Mouse (Mus musculus) kidney, postnatal 4 days (tissue): ENCODE results near the gene Ccdc107.
"Not testable (repeated sequence)": the region's sequence is repeated elsewhere in the genome, so short reads cannot be mapped to it uniquely, and the experiment has no call there.

Experiments used
- DNase-seq, 2 experiments: peaks; one replicate each; pipeline ENCODE4 v3.0.0; 2021; ENCODE audit warnings: mixed read lengths in 2 of 2

Gene Ccdc107

DNA sequence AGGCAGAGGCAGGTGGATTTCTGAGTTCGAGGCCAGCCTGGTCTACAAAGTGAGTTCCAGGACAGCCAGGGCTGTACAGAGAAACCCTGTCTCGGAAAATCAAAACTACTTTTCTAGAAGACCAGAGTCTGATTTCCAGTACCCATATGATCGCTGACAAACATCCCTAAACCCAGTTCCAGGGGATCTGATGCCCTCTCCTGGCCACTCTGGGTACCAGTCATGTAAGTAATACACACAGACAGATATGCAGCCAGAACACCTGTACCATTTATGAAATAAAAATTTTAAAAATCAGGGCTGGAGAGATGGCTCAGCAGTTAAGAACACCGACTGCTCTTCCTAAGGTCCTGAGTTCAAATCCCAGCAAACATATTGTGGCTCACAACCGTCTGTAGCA, 7.0 kb upstream of the Ccdc107 start:
- DNase-seq, result not testable (repeated sequence)

DNA sequence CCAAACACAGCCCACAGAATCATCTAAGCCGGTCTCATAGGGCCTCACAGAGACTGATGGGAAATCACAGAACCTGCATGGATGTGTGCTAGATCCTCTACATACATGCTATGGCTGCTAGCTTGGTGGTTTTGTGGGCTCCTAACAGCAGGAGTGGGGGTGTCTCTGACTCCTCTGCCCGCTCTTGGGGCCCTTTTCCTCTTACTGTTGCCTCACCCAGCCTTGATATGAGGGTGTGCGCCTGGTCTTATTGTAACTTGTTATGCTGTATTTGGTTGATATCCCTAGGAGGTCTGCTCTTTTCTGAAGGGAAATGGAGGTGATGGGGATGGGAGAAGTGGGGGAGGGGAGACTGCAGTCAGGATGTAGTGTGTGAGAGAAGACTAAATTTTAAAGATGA, 3.1 kb upstream of the Ccdc107 start:
- no peak for DNase-seq

DNA sequence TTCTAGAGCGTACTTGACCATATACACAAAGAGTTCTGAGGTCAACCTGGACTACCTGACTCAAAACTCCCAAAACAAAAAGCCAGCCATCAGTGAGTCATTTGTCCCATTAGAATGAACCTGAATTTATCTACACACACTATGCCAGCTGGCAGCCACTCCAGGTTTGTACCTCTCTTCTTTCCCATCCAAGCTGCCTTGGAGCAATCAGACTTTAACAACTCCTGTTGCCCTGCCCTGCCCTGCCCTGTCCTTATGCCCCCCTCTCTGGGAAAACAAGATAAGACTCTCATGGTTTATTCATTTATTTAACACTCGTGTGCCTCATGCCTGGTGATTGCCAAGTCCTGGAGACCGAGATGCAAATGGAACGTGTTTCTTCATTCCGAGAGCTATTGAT, 1.9 kb upstream of the Ccdc107 start:
- no peak for DNase-seq

DNA sequence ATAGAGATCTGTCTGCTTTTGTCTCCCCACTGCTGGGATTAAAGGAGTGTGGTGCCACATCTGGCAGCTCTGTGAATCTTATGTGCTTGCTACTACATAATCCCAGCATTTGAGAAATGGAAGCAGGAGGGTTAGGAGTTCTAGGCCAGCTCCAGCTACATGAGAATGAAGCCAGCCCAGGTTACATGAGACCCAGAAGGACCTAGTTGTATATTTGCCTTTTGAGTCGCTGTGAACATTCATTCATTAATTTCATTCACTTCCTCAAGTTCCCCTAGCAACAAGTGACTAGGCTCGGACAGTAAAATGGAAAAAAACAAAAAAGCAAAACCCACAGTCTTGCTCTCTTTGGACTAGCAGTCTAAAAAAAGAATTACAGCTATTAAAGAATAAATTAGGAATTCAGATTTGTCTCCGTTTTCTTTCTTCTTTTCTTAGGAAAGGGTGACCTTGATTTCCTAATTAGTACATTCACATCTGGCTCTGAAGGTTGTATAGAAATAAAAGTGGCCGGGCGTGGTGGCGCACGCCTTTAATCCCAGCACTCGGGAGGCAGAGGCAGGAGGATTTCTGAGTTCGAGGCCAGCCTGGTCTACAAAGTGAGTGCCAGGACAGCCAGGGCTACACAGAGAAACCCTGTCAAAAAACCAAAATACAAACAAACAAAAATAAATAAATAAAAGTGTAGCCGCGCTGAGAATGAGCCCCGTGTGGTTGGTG, 439 bp upstream of the Ccdc107 start:
- peak in 1 of 2 experiments; percentile 14 for DNase-seq

DNA sequence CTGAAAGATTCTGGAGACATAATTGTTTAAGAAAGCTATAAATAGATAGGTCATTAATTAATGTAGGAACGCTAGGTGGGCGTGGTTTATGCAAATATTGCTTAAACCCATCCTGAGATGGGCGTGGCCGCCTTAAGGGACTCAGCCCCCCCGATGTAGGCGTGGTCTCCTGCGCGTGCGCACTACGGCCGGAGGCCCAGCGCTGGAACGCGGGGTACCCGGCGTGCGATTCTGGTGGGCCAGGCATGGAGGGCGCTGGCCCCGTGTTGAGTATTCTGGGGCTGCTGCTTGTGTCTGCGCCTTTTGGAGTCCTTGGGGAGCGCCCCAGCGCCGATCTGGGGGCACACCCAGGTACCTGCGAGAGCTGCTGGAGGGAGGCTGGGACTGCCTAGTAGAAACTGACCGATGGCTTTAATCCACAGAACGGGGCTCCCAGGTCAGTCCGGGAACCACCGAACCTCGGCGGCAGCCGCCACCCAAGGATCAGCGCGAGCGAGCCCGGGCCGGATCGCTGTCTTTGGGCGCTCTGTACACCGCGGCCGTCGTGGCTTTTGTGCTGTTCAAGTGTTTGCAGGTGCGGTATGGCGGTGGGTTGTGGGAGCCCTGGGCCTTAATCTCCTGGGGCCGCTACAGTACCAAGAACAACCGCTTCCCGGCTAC, 616 bp downstream of the Ccdc107 start:
- peak; percentile 97 to 98 for DNase-seq

DNA sequence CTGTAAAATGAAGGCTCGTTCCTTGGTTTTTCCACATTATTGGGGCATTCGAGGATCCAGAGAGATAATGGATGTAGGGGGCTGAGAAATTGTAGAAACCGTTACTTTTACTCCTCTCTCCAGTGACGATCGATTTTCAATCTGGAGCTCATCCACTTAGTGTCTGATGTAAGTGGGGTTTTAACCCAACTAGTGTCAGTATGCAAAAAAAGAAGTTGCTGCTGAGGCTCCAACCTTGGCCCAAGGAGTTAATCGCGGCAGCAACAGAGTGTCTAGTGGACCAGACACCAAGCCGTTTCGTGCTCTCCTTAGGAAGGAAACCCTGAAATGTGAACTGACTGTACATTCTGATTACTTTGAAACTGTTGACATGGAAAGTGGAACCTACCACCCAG, 1.1 kb downstream of the Ccdc107 start:
- DNase-seq, result peak in 1 of 2 experiments; percentile 35

DNA sequence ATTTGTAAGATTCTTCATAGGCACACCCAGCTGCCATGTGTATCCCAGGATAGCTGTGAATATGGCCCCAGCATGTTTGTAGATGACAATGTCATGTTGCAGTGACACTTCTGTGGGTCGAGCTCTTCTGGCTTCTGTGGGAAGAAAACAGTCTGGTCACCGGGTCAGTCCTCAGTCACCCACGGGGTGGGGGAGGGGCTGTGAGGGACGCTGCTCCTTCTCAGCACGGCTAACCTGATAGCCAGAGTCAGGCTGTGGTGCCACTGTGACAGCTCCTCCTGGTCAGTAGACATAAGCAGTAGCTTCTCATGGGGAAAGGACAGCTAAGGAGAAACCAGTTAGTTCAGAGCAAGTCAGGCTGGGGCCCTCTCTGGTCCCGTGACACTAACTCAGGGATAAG, 3.9 kb downstream of the Ccdc107 start:
- DNase-seq, result peak in 1 of 2 experiments; percentile 24

DNA sequence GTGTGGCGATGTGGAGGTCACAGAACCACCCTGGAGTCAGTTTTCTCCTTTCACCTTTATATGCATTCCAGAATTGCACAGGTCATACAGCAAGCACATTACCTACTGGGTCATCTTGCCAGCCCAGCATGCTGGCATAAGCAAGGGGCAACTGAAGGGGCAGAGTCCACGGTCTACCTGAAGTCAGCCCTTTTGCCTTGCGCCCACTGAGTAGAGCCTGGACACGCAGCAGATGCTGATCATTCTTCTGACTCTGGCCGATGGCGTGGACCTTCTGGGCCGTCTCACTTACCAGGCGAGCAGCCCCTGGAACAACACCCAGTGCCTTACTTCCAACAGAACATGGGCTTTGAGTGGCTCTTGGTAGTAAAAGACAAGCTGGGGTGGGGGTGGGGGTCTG, 4.7 kb downstream of the Ccdc107 start:
- DNase-seq, result peak in 1 of 2 experiments; percentile 46

DNA sequence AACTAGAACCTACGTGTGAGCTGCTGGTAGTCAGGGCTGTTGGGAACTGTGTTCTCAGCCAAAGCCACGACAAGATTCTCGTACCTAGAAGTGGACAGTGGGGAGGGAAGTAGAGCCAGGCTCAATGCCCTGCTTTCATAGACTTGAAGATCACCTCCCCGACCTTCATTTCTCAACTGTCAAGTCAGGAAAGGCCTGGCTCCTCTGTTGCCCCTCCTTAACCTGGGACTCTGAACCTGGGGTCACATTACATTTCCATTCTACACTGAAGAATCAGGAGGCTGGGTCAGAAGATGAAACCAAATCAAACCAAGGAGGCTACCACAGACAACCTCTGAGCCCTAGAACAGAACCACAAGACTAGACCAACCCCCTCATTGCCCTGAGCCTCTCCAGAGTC, 5.2 kb downstream of the Ccdc107 start:
- no peak for DNase-seq

DNA sequence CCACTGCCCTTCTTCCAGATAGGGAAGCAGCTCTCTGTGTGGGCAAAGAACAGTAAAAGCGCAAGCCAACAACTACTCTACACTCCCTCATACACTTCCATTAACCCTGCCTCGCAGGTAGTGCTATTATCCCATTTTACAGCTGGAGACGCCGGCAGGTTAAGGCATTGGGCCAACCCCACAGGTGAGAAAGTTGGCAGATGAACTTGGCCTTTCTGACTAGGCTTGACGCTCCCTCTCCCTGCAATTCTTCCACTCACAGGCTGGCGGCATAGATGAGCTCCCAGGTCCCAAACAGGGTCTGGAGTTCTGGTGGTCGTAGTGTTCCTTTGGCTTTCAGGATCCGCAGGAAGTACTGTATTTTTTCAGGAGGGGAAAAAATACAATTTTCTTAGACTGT, 6.3 kb downstream of the Ccdc107 start:
- DNase-seq, result peak; percentile 38 to 64

DNA sequence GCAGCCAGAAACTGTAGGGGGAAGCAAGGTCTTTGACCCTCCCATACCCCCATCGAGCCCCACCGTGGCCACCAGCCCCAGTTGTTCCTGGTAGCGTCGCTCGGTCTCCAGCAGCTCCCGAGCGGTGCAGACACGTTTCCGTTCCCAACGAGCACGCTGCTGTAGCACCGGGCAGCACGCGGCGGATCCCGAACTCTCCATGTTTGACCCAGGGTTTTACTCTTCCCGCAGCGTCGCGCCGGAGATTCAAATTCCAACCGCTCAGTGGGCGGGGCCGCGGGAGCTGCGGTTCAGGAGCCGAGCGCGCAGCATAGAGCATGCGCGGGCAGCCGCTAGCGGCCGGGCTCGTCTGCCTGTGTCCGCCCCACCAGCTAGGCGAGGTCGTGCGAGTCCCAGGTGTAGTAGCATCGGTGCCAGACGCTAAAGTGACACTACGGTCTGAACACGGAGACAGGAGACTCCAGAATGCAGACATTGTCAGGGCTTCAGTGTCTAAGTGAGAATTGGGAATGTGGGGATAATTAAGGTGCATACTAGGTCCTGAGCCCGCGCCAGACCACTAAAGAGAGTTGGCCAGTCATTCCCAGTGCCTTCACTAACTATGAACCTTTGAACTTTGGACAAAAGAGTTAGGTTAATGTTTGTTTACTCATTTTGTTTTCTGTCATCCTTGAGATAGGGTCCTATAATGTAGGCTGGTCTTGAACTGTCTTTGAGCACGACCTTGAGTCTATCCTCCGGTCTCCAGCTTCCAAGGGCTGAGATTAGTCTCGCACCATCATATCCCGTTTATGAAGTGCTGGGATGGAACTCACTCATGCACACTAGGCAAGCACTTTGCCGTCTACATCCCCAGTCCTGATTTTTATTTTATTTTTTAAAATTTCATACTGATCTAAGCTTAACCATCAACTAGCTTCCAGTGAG, 7.0 kb downstream of the Ccdc107 start, which contains the start of gene Arhgef39:
Gene Arhgef39, minus strand, starts transcription at position 289 of the 927 bp plus-strand sequence.
- peak; percentile 91 to 94 for DNase-seq

DNA sequence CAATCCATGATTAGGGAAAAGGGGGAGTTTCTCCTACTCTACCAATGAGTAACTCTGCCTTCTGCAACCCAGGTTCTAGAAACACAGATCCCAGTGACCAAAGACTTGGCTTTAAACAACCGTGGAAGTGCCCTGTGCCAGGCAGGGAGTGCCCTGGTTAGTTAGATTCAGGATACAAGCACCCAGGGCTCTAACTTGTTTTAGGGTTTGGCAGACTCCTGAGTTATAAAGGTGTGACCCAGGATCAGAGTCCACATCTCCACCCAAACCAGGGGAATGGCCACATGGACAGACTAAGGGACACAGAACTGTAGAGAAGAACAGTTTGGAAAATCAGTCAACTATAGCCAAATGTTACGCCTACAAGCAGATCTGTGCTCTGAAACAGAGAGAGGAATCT, 10.3 kb downstream of the Ccdc107 start:
- DNase-seq, result no peak

DNA sequence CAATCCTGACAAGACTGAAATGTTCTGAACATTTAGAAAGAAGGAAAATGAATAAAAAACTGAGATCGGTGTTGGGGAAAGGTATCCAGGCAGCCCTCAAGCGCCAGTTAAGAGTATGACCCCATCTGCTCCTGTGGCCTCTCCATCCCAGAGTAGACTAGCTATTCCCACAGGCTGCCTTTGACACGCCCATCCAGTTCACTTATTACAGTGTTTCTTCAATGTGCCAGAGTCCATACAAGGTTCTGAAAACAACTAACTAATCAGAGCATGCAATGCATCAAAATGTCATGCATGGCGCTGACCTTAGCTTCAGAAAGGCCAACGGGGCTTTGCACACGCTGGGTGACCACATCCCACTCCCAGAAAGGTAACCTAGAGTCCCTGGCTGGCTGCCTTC, 10.8 kb downstream of the Ccdc107 start:
- peak in 1 of 2 experiments; percentile 12 for DNase-seq

DNA sequence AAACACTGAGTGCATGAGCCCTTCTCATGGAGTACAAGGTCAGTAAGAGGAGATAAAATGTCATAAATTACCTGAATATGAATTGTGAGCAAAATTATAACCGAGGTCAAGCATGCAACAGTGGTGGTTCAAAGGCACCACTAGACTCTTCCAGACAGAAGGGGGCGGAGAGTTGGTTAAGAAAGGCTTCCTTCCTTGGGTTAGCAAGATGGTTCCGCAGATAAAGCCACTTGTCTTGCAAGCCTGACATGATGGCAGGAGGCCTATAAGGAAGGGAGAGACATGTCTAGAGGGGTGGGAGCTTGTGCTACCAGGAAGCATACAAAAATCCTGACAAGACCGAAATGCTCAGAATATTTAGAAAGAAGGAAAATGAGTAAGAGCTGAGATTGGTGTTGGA, 11.6 kb downstream of the Ccdc107 start:
- DNase-seq, result no peak

DNA sequence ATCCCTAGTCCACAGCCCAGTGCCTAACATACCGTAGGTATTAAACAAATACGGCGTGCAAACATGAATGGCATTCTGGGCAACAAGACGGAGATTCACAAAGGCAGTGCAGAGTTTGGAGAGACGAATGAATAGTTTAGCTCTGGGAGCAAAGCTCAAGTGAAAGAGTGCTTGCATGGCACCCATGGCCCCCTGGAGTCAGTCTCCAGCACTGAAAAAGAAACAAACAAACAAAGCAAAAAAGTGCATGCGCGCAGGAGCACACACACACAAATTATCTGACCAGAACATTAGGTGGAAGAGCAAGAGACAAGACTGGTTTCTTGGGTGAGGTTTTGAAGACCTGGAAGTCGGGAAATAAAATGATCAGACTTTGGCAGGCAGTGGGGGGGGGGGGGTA, 13.4 kb downstream of the Ccdc107 start:
- DNase-seq, result no peak

DNA sequence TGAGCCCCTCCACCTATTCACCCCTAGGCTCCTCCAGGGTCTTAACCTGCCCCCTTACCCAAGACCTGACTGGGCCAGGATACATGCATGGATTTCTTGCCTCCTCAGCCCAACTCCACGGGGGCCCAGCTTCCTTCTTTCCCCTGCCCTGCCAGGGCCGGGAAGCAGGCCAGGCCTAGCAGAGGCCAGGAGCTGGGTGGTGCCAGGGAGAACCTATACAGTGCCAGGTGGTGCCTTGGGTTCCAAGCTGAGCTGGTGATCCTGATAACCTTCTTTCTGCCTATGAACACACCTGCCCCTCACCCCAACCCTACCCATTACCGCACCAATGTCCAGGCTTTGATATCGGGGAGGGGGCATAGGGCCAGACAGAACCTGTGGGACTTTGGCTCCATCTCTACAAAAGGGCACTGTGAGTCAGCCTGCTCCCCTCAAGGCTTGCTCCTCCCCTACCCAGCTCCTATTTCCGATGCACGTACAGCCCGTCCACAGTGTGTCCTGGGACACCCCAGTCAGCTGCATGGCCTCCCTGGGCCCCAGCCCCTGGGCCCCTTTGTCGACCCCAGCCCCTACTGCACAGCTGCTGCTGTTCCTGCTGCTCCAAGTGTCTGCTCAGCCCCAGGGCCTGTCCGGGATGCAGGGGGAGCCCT, 14.0 kb downstream of the Ccdc107 start, which contains the start of gene Car9:
Gene Car9, plus strand, starts transcription at position 431 of the 650 bp plus-strand sequence.
- no peak for DNase-seq

DNA sequence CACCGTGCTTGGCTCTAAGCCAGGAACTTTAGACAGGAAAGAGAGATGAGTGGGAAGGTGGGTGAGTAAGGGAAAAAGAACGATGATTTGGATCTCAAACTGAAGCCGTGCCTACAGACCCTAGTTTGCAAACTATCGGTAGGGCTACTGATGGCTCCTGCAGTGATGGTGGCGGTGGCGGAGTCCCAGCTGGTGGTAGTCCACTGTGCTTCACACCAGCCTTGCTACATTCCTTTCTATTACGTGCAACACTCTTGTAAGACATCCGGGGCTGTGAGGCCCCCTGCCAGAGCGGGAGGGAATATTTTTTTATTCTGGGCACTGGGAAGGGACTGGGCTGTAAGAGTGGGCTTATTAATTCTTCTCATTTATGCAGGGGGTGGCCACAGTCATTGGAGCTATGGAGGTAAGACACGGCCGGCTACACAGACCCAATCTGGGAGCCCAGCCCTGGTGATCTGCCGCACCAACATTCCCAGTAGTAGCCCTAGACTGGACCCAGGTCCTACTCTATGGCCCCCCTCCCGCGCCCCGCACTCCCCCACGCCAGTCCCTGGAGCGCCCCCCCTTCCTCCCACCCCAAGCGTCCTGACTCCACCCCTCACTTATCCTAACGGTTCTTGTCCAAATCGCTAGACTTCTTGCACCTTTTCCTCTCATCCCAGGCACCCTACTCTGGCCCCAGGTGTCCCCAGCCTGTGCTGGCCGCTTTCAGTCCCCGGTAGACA, 15.4 kb downstream of the Ccdc107 start:
- peak in 1 of 2 experiments; percentile 53 for DNase-seq

DNA sequence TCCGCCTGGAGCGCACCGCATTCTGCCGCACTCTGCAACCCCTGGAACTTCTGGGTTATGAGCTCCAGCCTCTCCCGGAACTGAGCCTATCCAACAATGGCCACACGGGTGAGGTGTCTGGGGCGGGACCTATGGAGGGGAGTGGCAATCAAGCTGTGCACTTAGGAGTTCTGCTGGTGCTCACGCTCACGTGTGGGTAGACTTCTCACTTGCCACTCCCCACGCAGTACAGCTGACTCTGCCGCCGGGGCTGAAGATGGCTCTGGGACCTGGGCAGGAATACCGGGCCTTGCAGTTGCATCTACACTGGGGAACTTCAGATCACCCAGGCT, 15.9 kb downstream of the Ccdc107 start:
- peak; percentile 58 to 76 for DNase-seq

DNA sequence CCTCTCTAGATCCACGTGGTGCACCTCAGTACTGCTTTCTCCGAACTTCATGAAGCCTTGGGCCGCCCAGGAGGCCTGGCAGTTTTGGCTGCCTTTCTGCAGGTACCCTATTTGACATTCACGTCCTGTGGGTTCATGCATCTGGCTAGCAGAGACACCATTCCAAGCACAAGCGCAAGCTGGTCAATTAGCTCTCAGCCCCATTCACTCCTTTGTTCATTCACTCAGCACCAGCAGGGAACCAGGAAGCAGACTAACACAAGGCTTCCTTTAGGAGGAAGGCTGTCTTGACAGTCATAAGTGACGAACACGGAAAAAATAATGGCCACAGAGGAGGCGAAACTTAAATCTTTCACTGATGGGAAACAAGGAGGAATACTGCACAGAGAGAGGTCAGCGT, 16.4 kb downstream of the Ccdc107 start:
- no peak for DNase-seq

DNA sequence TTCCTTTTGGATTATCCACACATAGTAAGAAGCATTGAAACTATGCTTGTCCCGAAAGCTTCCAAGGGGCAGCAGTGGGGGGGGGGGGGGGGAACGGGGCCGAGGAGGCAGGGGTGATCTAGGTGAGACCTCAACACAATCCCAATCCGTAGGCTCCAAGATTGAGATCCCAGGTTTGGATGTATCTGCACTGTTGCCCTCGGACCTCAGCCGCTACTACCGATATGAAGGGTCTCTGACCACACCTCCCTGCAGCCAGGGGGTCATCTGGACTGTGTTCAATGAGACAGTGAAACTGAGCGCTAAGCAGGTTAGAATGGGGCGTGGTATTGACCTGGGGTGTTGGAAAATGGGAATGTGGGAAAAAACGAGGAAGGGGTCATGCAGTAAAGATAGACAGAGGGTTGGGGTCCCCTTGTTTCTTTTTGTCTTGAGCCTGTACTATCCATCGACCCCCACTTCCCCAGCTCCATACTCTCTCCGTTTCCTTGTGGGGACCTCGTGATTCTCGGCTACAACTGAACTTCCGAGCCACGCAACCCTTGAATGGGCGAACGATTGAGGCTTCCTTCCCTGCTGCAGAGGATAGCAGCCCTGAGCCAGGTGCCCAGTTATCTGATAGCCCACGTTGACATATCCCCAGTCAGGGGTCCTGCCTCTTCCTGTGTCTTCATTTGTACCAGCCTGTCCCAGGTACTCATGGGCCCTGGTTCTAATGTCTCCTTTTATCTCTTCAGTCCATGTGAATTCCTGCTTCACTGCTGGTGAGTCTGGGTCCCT, 19.2 kb downstream of the Ccdc107 start:
- no peak for DNase-seq

DNA sequence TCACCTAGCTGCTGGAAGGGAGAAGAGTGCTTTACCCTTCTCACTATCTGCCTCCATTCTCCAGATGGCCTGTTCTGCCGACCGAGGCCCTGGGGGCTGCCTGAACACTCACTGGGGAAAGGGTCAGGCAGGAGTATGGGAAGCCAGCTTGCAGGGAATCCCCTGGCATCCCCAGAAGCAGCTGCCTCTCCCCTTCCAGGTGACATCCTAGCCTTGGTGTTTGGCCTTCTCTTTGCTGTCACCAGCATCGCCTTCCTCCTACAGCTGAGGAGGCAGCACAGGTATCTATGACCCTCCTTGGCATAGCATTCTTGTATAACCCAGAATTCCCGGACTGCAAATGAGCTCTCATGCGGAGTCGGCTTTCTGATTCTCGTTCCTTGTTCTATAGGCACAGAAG, 20.0 kb downstream of the Ccdc107 start:
- DNase-seq, result no peak
